Mouse (Mus musculus): ENCODE results near the gene Olfr1305.

The Olfr1305 gene

DNA sequence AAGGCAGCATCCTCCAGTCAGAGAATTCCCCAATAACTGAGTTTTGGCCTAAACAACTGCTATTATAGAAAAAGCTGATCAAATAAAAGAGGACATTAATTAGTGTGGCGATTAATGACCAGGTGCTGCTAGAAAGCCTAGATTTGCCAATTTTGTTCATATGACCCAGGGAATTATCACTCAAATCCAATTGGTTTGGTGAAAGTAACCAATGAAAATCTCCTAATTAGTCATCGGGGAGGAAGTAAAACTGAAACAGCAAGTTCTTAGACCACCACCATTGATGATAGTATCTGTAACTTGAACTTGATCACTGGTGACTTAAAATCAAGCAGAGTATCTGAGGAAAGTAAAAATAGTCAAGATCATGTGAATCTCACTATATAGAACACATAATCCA lies at the start of gene Olfr1305:
TSS of gene Olfr1305 (minus strand) at position 101 of the 400 bp plus-strand sequence.
- no peak for DNase-seq

DNA sequence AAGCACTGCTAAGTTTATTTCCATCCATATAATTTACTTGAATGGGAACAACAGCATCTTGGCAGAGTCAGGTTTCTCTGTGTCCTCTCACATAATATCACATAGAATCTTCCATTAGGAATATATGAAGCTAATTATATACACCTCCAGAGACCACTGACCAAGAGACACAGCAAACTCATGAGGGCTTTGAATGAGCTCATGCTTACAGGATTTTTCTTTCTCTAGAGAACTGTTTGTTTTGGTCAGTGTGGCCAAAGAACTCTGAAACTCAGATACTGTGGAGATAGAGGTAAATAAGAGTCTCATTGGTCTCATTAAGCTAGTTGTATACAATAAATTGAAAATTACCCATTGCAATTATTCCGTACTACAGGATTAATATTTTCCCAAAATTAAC lies 39.2 kb upstream of the Olfr1305 start, which contains the start of gene Olfr1306:
TSS of gene Olfr1306 (minus strand) at position 101 of the 400 bp plus-strand sequence.
- no peak for DNase-seq

DNA sequence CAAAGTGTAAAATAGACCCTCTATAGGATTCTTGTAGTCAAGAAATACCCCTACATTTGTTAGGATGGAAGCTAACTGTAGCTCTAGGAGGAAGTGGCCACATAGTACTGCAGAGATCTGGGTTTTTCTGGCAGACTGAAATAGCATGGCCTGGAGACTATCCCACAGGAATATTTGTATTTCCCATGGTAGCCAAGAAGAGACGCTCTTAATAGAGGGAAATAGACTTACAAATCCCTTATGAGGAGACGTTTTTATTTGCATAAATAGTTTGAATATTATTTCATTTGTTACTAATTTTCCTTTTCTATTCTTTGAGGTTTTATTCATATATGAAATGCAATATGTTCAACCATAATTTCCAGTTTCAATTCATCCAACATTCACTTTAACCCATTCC lies 56.7 kb downstream of the Olfr1305 start, which contains the start of gene Olfr1303:
TSS of gene Olfr1303 (minus strand) at position 101 of the 400 bp plus-strand sequence.
- DNase-seq: no peak
